Mouse (Mus musculus) embryo, embryonic 9.5 days (tissue): ENCODE measurements around the gene Rhobtb1.

ENCODE experiments used
- DNase-seq: peaks from one replicate; pipeline ENCODE4 v3.0.0-alpha.2; 2017; ENCODE audit errors: extremely low spot score

Gene Rhobtb1

DNA sequence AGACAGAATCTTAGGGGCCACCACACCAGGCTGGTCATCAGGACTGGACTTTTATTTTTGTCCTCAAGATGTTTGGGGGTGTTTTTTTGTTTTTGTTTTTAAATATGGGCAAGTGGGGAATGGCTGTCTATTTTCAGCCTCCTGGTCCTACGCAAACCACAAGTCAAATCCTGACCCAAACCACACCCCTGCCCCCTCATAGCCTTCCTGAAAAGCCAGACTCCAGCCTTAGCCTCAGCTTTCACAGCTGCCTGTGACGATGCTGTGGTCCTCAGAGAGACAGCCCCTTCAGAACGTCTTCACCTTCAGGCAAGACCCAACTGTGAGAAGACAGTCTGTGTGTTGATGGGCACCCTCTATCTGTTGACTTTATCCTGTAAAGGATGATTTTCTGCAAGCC, 95.5 kb downstream of the Rhobtb1 start:
- no peak for DNase-seq

DNA sequence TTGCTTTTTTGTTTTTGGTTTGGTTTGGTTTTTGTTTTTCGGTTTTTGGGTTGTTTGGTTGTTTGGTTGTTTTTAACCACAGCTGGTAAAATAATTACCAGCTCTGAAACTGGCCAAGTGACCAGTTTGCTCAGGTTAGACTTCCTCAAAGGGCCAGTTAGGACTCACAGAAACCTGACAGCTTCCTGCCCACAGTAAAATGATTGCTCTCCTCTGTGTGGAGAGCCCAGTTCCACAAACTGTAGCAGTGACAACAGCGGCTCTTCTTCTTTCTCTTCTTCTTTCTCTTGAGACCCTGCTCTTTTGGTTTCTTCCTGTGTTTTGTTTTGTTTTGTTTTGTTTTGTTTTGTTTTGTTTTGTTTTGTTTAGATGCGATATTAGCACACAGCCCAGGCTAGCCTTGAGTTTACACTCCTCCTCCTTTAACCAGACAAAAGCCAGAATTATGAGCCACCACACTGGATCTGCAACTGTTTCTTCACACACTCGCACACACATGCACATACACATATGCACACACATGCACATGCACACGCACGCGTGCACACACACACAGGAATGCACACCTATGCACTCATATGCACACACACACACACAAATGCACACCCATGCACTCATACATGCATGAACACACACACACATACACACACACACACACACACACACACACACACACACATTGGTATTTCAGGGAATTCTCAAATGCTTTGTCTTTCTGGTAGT, 96.2 kb downstream of the Rhobtb1 start:
- no peak for DNase-seq

DNA sequence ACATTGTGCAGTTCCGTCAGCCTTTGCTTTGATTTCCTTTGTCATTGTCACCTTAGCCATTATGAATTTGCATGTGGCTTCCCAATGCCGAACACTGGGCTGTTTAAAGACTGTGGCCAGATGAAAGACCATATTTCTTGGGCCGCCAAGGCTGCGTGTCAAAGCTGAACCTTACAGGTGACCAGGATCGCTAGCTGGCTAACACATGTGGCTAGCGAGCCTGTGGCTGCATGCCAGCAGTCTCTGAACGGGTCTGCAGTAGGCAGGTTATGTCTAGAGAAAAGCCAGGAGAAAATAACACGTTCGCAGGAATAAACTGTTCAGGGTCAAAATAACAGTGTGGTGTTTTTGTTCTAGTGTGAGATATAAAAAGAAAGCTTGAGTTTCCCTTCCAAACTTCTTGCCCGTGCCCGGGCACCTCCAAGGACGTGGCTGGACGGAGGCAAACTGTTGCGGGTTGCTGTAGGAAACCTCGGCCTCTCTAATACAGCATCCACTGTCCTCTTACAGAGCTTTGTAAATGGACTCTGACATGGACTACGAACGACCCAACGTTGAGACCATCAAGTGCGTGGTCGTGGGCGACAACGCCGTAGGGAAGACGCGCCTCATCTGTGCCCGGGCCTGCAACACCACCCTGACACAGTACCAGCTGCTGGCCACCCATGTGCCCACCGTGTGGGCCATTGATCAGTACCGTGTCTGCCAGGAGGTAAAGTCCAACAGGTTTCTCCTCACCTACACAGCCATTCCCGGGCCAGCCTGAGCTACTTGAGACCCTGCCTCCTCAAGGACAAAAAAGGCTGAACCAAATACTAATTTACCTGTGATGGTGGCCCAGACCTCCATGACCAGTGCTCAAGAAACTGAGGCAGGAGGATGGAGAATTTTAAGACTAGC, 97.3 kb downstream of the Rhobtb1 start:
- no peak for DNase-seq

DNA sequence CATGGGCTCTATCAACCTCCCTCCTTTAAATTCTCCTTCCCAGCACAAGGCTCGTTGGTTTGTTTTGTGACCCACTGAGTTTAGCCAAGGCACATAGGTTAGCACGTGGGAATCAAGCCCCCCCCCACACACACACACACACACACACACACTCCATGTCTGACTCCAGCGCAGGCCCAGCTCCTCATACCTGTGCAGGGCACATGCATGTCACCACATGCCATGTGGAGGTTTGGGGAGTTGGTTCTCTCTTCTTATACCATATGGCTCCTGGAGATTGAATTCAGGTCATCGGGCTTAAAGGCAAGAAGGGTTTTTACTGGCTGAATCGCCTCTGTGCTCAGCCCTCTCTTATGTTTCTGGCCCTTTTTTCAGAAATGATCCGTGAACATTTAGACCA, 100.0 kb downstream of the Rhobtb1 start:
- no peak for DNase-seq

DNA sequence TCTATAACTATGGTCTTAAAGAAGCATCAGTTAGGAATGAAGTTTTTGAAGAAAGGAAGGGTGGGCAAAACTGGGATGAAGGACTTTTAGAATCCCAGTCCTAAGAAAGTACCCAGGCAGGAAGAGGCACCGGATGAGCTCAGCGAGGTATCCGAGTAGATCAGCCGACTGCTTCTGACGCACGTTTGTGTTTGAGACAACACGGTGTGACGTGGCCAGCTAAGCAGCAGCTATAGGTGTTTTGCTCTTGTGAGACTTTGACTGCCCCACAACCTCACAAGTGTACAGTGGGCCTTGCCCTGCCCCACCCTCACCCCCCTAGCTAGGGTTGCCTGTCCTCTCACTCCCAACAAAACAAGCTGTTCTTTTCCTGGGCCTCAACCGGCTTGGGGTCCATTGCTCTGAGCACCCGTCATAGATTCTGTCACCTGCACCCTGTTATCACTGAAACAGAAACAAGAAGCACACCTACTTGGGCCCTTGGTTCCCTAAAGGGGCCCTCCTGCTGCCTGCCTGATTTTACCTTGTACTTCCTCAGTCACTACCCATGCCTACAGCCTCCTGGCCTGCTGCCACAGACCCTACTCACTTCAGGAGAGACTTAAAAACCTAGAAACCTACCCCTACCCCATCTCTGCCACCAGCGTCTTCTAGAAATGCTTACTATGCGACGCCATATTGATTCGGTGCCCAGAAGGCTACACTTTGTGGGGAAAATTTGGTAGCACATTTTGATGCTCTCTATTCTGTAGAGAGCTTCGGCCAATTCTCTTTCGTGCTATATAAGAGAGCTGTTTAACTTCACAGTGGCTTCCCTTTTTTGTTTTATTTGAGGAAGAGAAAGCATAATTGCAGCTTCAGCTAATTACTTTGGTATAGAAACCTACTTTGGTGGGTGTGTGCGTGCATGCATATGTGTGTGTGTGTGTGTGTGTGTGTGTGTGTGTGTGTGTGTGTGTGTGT, 101.2 kb downstream of the Rhobtb1 start:
- no peak for DNase-seq

DNA sequence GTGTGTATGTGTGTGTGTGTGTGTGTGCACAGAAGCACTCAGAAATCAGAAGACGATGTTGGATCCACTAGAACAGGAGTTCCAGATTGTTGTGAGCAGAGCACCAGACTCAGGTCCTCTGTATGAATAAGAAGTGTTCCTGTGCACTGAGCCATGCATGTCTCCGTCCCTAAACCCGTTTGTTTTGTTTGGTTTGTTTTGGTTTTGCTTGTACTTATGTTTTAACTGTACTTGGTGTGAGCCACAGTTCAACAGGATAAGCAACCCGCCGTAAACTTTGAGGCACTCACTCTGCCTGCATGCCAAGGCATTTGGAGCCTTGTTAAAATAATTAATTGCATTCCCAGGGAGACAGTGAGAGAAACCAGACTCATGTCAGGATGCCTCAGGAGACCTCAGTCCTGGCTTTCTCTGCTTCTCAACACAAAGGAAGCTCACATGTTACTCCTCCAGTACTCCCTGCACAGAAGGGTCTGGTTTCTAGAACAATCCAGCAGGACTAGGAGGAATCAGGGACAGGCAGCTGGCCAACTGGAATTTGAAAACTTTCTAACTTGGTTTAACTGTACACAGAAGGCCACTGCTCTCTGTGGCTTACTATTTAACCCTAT, 101.9 kb downstream of the Rhobtb1 start:
- peak; percentile 25 for DNase-seq

DNA sequence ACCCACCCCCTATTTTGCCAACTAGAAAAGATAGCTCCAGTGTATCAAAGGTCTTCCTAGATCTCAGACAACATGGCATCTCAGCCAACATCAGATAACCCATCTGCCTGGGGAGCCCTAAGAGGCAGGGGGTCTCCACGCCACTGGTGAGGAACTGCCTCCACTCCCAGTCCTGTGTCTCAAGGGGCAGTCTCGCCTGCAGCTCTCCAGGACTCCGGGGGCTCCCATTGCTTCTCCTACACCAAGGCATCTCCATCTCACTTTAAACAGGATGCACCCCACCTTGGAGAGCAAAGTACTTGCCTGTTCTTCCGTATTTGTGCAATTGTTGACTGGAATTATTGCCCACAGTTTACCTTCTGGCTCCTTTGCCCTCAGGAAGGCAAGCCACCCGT, 102.4 kb downstream of the Rhobtb1 start:
- DNase-seq, result no peak

DNA sequence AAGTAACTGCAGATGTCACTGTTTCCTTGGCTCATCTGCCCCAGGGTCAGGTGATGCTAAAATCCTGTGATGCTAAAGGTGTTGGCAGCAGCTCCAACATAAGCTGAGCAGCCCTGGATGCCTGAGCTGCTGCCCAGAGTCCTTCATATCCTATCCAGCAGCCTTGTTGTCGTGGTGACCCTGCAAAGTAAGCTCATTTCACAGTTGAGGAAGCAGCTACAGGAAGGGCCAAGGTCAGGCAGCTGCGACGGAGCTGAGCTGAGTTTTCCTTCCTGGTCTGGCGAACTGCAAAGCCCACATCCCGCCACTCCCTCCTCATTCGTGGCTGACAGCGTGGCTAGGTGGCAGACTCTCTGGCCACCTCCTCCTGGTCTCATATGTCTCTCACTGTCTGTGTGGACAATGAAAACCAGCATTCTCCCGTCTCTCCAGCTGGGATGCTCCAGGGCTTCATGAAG, 103.2 kb downstream of the Rhobtb1 start:
- DNase-seq, result peak; percentile 49

DNA sequence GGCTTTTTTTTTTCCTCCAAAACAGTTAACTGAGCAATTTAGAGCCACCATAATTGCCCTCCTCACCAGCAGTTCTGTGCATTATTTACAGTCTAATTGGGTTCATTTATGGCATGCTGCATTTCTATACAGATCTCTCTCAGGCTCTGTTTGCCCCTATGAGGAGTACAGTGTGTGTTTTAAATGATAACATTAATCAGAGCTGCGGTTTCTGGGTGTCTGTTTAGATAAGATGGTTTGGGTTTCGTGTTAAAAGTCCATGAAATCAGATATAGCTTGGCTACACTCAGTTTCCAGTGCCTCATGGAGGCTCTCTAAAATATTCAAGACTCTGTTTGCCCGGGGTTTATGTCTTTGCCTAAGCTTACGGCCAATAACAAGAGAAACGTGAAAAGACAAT, 104.4 kb downstream of the Rhobtb1 start:
- no peak for DNase-seq

DNA sequence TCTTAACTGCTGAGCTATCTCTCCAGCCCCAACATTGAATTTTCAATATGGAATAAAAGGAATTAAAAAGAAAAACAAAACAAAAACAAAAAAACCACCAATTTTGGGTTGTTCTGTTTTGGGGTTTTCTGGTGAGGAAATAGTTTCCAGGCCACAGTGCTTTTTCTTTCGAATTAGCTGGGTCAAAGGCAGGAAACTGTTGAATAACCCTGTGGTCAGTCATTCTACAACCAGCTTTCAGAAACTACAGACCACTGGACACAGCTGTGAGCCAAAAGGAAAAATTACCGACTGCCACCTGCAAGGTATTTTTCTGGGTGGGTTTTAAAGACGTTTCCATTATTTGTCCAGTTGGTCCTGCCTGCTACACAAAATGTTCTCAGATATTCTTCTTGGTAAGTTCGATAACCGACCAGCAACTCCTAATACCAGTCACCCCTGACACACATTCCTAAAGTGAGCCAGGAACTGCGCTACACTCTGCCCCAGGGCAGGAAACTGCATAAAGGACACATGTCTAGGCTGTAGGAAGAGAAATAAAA, 106.4 kb downstream of the Rhobtb1 start:
- DNase-seq, result no peak

DNA sequence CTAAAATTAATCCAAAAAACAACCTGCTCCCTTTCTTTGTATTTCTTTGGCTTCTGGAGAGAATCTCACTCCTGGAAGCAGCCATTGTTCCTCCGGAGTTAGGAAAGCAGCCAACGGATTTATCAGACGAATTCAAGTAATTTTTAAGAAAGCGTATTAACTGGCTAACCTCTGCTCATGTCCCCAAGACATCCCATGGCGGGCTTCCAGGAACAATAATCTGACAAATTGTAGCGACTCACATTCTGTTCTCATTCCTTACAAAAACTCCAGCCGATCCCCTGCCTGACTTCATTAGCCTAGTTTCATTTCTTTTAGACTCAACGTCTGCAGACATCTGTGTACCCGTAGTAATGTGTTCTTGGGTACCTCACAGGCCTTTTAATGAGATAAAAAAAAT, 107.4 kb downstream of the Rhobtb1 start:
- DNase-seq, result no peak

DNA sequence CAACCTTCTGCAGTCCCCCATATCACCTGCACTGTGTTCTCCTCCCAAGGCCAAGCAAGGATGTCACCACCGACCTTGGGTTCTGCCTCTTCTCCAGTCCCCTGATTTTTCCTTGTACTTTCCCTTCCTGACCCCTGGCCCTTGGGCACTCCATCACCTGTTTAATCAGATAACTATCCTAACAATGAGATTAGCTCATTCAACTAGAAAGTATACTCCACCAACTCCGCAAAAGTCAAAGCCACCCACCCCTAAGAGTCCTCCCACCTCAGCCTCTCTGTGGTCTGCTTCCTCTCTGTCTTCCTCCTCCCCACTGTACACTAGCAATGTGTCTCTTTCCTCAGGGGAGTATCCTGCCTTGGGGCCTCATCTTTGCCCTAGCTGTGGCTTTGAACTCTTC, 107.9 kb downstream of the Rhobtb1 start:
- no peak for DNase-seq

DNA sequence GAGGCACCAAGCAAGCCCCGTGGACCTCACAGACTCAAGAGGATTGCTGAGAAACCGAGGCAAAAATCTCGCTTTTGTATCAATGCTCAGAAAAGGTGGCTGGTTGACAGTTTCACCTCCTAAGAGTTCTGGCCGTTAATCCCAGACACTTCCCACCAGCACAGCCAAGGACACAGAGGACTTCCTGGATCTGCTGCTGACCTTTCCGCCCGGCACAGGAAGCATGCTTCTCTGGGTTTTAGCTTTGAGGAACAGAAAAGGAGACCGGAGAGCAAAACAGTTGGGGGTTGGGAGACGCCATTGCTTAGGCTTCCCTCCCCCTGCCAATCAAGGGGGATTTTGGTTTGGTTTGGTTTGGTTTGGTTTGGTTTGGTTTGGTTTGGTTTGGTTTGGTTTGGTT, 108.7 kb downstream of the Rhobtb1 start:
- no peak for DNase-seq

DNA sequence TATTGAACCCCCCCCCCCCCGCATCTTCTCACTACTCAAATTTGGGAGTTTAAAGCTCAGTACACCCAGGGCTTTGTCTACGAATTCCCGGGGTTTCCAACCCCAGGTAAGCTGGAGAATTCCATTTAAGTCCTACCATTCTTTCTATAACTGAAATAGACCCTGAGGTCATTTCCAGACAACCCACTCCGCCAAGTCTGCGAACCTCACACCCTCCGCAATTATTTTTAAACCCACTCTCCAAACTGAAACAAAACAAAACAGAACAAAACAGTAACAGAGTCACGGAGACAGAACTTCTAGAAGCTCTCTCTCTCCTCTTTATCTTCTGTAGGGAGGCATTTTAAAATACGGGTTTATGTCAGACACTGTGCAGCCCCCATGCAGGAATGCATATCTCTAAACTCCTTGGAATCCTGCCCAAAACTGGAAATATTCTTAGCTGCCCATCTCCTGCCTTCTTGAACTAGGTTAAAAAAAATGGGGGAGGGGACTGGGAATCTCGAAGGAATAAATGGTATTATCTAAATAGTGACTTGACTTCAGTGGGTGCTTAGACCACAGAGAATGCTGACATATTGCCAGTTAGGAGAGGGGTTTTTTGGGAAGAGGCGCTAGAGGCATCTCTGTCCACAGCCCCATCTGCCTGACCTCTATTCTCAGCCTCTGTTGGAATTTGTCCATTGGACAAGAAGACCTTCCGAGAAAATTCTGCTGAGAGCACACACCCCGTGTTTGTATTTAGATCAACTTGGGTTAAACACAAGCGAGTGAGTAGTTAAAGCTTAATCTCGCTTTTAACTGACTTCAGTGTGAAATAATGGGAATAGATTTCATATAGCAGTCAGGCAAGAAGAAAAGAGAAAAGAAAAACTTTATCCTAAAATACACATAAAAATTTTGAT, 111.9 kb downstream of the Rhobtb1 start:
- DNase-seq, result no peak

DNA sequence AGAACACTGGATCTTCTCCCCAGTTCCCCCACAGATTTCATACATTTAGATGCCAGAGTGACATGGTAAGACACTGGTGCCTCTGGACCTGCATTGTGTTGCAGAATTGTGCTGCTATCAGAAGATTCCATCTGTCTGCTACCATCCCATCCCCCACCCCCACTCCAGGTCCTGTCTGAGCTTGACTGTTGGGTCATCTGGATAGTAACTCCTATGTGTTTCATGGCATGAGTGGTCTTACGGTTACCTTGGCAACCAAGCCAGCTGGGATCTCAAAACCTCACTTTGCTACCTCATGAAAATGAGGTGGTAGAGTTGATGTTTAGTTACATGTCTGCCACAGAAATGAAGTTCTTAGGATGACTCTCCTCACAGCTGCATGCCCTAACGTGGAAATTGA, 112.7 kb downstream of the Rhobtb1 start:
- DNase-seq, result no peak

DNA sequence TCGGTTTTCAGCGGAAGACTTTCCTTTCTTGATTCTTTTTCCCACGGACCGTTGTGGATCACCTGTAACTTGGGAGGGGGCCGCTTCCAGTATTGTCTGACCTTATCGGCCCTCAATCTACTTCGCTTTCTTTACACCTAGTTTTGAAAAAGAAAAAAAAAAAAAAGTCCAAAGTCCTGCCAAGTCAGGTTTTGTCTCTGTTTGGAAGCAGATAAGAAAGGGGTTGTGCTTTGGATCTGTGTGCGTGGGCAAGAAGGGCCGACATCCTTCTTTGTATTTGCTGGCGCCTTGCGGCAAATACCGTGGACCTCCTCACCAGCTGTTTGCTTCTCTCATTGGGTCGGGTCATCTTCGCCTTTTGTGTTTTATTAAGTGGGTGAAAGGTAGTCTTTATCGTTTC, 114.2 kb downstream of the Rhobtb1 start:
- DNase-seq, result no peak

DNA sequence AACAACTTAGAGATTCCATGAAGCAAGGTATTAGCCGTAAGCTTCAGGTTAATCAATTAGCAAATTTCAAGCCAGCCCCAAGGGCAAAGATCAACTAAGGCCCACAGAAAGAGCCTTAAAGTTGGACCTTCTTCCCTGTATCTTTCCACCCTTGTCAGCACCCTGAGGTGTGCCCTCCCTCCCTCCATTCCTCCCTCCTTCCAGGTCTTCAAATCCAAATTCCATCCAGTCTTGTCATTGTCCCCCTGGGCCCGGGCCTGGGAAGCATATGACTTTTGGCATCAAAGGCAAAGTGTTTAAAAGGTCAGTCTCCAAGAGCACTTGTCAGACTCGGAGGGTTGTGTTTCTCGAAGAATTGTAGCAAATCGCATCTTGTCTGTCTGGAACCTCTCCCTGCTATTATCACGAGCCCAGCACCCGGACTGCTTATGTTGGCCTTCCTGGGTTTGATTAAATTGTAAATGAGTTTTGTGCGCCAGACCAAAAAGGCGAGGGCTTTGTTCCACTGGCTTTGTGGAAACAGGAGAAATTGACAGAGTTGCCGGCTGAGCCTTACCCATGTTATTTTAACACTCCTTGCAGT, 116.9 kb downstream of the Rhobtb1 start:
- DNase-seq, result no peak

DNA sequence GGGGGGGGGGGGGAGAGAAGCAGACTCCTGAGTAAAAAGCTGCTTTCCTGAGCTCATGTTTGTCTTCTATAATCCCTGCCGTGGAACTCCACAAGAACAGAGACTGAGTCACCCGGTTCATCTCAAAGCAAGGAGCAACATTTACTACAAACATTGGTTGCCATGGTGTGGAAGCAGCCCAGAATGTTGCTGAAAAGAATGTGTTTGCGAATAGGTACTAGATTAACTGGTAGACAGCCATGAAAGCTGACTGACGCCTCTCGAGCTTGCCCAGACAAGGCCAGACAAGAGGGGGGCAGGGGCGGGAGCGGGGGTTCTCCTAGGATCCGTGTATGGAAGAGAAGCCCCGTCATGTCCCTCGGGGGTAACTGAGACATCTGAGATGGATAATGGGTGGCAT, 120.2 kb downstream of the Rhobtb1 start:
- DNase-seq, result no peak

DNA sequence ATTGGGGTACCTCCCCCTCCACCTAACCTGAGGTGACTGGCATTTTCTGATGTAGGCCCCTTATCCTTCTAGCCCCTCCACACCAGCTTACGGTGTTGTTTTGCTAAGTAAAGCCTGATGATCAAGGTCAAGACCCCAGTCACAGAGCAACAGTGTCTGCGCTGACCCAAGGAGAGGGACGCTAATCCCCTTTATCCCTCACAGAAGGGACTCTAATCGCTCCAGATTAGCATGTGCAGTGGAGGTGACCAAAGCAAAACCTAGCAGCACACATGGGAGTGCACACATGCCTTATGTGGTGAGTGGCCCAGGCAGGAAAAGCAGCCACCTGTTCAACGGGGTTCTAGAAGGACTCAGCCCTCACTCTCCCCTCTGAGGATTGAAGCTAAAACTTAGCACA, 123.0 kb downstream of the Rhobtb1 start:
- no peak for DNase-seq

DNA sequence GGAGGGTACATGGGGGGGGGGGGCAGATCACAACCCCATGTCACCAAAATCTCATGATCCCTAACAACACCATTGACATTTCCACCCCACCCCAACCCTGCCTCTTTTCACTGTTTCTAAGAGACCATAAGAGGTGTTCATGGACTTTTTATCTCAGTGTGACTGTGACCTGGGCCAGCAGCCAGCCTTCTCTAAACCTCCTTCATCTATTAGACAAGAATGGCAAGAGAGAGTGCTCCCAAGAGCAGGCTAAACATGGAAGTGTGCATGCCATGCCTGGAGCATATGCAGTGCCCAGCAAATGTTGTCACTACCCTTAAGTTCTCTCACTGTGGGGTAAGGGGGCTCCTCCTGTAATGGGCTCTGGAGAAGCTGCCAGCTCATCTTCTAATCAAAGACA, 123.5 kb downstream of the Rhobtb1 start:
- no peak for DNase-seq
